Mouse (Mus musculus): ENCODE results near the gene Prkn.

DNA sequence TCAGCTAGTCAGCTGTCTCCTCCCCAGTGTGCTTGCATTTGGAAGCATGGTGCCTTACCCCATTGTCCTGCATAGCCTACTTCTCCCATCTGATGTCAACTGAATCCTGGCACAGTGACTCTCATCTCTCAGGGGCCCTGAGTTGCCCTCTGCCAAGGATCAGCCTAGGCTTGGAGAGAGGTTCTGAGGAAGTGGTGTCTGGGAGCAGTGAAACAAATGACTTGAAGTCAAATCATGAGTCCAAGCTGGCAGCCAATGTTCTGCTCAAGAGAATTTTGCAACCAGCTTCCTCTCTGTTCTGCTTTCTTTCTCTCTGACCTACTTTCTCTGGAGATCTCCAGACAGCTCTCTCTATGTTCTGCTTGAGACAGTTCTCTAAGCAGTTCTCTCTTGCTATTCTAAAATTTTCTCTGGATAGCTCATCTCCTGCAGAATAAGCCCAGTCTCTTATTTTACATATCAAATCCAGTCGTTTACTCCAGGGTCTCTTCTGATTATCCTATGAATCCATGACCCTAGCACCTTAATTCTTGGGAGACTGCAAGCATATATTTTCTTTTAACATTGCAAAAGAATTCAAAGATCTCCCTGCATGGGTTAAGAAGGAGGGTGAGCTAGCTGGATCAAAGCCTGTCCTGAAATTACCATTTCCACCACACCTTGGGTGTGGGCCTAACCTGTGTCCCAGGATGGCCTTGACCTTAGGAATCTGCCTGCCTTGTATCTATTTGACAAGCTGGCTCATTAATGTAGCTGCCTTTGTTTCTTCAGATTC lies 512.8 kb downstream of the Prkn start:
- TF ChIP-seq CTCF (IDR thresholded peaks at IDR 0.05; ENCODE audit: borderline replicate concordance, insufficient read depth, low read depth, low read length) (no peak), POLR2A (IDR thresholded peaks at IDR 0.05; ENCODE audit: borderline replicate concordance, insufficient read depth, low read length) (no peak)

Measured in cerebellum, adult 2 months (tissue).